Mouse (Mus musculus) CD8-positive naive resting alpha-beta T cell, adult 2 months (primary cell): ENCODE data around the gene Rimbp2.
"Not testable (repeated sequence)": the region's sequence is repeated elsewhere in the genome, so short reads cannot be mapped to it uniquely, and the experiment has no call there.

Experiments
- DNase-seq, 2 experiments: peaks; one replicate each; pipeline ENCODE4 v3.0.0; 2022; ENCODE audit warnings: low read depth in 2 of 2, low spot score in 2 of 2

Gene Rimbp2

GRCm38 (mm10) chr5:128953278-128954070, at the start of gene Rimbp2:
Gene Rimbp2 (minus strand): TSS chr5:128953486.
- no peak for DNase-seq

GRCm38 (mm10) chr5:129002571-129003011, 49.3 kb upstream of the Rimbp2 start:
- DNase-seq: no peak

GRCm38 (mm10) chr5:129000706-129001468, 47.6 kb upstream of the Rimbp2 start:
- no peak for DNase-seq

DNA sequence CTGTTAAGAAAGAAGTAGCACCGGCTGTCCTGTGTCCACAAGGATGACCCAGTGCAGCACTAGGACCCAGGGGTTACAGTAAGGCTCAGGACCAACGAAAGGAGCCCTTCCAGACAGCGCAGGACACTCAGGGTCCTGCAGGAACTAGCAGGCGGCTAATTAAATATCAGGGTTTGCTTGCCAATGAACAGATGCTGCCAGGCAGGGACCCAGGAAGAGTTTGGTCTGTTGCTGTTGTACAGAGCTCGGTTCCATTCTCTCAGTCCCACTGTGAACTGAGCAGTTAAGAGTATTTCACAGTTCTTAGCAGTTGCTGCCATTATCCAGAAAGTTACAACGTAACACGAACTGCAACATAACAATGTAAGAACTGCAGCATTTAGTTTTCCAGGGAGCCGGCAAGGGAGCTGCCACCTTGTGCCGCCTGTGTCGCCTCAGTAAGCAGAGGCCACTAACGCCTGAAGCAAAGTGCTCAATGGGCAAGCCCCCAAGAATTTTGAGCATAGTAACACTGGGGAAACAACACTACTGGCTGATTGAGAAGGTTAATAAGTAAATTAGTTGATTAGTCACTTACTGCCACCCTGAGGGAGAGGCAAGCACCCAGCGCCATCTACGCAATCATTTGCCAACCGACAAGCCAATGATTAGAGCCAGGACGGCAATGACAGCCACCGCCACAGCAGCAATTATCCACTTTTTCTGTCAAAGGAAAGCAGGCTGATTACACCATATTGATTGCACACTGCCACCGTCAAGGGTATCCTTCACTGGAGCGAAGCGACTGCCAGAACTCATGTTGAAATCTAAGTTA, 34.1 kb upstream of the Rimbp2 start:
- no peak for DNase-seq

GRCm38 (mm10) chr5:128985946-128986345, 32.7 kb upstream of the Rimbp2 start:
- no peak for DNase-seq

GRCm38 (mm10) chr5:128984536-128984935, 31.2 kb upstream of the Rimbp2 start:
- DNase-seq: no peak

GRCm38 (mm10) chr5:128981607-128982006, 28.3 kb upstream of the Rimbp2 start:
- DNase-seq: peak; percentile 67 to 72

DNA sequence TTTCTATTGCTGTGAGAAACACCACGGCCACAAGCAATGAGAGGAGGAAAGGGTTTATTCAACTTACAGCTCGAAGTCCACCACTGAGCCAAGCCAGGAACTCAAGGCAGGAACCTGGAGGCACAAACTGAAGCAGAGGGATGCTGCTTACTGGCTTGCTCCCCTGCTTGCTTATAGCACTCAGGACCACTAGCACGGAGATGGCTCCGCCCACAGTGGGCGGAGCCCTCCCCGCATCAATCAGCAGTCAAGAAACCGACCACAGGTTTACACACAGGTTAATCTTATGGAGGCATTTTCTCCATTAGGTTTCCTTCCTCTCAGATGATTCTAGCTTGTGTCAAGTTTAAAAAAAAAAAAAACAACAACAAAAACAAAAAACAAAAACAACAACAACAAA, 27.6 kb upstream of the Rimbp2 start:
- DNase-seq: no peak

DNA sequence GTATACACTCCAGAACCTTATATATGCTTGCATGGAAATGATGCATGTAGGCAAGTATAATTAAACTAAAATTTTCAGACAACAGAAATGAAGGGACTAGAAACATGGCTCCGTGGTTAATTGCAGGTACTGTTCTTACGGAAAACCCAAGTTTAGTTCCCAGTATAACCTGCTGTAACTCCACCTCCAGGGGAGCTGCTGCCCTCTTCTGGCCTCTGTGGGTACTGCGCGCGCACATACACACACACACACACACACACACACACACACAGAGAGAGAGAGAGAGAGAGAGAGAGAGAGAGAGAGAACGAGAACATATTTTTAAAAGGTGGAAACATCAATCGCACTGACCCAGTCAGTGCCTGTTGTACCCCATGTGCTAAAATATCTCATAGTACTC, 25.7 kb upstream of the Rimbp2 start:
- no peak for DNase-seq

GRCm38 (mm10) chr5:128977466-128977865, 24.2 kb upstream of the Rimbp2 start:
- DNase-seq: not testable (repeated sequence)

- no peak for DNase-seq
These were observed 23.0 kb upstream of the Rimbp2 start for GRCm38 (mm10) chr5:128976266-128976665.

DNA sequence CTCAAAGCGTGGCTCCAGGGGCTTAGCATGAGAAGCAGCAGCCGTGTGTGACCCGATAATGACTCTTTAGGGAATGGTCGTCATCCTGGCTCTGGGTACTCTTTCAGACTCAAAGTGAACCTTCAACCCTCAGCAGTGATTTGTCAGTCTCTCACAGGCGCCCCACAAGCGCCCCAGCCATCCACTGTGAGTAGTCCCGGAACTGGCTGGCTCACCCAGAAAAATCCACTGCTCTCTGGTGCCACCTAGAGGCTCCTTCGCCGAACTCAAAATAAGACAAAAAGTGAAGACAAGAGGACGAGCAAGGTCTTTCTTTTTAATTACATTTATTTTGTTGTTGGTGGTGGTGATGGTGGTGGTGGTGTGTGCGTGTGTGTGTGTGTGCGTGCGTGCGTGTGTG, 18.0 kb upstream of the Rimbp2 start:
- DNase-seq: peak; percentile 63 to 75

DNA sequence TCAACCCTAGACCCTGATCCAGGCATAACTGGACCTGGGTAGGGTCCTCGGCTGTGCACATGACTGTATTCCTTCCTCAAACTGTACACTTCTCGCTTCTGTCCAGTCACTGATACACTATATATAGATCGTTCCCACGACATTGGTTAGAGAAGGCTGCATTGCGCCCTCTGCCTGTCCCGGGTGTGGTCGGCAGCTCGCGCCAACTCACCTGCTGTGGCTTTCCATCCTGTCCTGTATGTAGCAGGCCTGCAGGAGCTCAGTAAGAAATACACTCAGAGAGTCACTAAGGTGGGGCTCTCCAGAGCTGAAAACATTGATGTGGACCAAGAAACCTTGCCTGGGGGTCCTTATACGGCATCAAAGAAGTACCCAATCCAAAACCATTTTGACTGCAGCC, 17.6 kb upstream of the Rimbp2 start:
- DNase-seq: no peak

DNA sequence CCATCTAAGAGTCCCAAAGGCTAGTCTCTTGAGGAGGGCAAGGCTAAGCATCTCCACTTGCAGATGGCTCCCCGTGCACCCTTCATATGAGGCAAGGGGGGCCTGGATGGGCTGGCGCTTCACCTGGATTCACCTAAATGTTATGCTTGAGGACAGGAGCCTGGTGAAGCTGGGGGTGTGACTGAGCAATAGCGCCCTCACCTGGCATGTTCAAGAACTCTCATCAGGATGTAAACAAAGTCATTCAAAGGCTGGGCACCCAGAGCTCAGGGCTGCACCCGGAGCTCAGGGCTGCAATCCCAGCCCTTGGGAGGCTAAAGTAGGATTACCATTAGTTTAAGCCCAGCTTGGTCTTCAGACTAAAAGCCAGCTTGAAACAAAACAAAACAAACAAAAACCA, 11.1 kb upstream of the Rimbp2 start:
- DNase-seq: no peak

- DNase-seq: no peak
These were observed 5.6 kb upstream of the Rimbp2 start for GRCm38 (mm10) chr5:128958916-128959315.

GRCm38 (mm10) chr5:128954371-128954770, 1.1 kb upstream of the Rimbp2 start:
- DNase-seq: not testable (repeated sequence)

DNA sequence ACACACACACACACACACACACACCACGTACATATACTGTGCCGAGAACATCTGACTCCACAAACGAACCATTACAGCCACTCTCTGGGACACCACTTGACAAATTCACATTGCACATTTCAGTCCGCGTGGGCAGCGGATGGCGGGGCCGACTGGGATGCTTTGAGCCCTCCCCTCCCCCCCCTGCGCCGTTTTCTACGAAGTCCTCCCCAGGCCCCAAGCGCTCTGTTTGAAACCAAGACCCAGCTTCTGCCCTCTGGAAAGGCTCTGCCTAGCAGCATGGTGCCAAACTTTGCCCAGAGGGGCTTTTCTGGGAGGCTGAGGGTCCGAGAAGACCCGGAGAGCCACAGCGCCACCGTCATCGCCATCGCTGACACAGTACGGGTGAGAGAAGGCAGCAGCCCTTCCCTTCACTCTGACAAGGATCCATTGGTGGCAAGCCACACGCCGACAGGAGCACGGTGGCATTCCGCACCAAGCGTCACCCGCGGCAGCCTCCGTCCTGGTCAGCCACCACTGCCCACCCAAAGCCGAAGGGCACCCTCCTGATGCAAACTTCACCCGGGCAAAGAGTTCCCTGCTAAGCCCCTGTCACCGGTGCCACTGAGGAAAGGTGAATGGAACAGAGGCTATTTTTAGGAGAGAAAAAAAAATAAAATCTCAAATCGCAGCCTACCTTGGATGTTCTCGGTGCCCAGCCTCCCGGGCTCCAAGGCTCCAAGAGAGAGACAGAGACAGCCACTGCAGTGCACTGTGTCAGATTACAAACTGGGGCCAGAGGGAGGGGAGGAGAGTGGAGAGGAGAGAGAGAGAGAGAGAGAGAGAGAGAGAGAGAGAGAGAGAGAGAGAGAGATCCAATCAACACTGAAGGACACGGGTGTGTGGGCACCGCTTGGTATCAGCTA, 743 bp downstream of the Rimbp2 start:
- no peak for DNase-seq

GRCm38 (mm10) chr5:128951472-128951871, 1.8 kb downstream of the Rimbp2 start:
- no peak for DNase-seq

- DNase-seq: peak; percentile 10 to 40
These were observed 6.2 kb downstream of the Rimbp2 start for GRCm38 (mm10) chr5:128947093-128947492.

GRCm38 (mm10) chr5:128940436-128940835, 12.8 kb downstream of the Rimbp2 start:
- no peak for DNase-seq
